Mouse (Mus musculus): Measurements from ENCODE around the gene BC017158. TPM values are rescaled to one million over a fixed set of nuclear protein-coding genes. Genes with fewer than 3 reads are reported as not detected.

The BC017158 gene
- polyA plus RNA-seq, 1 experiment from 2014 or later: 16.4 TPM

- no peak overlapping the region for H3K4me2 ChIP-seq (ENCODE audit: low read length)
- WGBS: 63% methylated on average over 2 of the region's 2 CpGs
Measured at GRCm38 (mm10) chr7:128254978-128255377, 43.0 kb downstream of the BC017158 start.

GRCm38 (mm10) chr7:128252609-128253008 is 45.4 kb downstream of the BC017158 start:
- peak overlapping the region; percentile 19; the same call in 1 of the 2 replicates for H3K27ac ChIP-seq (ENCODE audit: low read length)
- peak overlapping the region; percentile 44 for H3K4me3 ChIP-seq (replicated peaks; ENCODE audit: low read length)
- H3K9ac ChIP-seq (replicated peaks; ENCODE audit: low read depth, low read length): peak overlapping the region; percentile 55
- no peaks in the 10 kb centered on the region for H3K27me3 ChIP-seq (replicated peaks; ENCODE audit: control insufficient read depth, insufficient read depth, low read length)
- peak; percentile 91 for ATAC-seq
- H3K36me3 ChIP-seq (ENCODE audit: control insufficient read depth, insufficient read depth): no peaks in the 10 kb centered on the region
- peaks cover 14% of the 10 kb centered on the region for H3K4me1 ChIP-seq (replicated peaks; ENCODE audit: control insufficient read depth, insufficient read depth, low read length)
- peak overlapping the region; percentile 68 for H3K4me2 ChIP-seq (ENCODE audit: low read length)
- 5% methylated on average over 24 of the region's 24 CpGs for WGBS
- no peaks in the 10 kb centered on the region for H3K9me3 ChIP-seq (ENCODE audit: control insufficient read depth, low read length)

More at GRCm38 (mm10) chr7:128254978-128255377, 43.0 kb downstream of the BC017158 start:
- peaks cover 14% of the 10 kb centered on the region for H3K4me1 ChIP-seq (replicated peaks; ENCODE audit: control insufficient read depth, insufficient read depth, low read length)
- no peak overlapping the region for H3K27ac ChIP-seq (ENCODE audit: low read length)
- no peaks in the 10 kb centered on the region for H3K36me3 ChIP-seq (ENCODE audit: control insufficient read depth, insufficient read depth)
- no peaks in the 10 kb centered on the region for H3K27me3 ChIP-seq (replicated peaks; ENCODE audit: control insufficient read depth, insufficient read depth, low read length)
- no peak overlapping the region for H3K4me3 ChIP-seq (replicated peaks; ENCODE audit: low read length)
- ATAC-seq: no peak
- H3K9ac ChIP-seq (replicated peaks; ENCODE audit: low read depth, low read length): no peak overlapping the region
- no peaks in the 10 kb centered on the region for H3K9me3 ChIP-seq (ENCODE audit: control insufficient read depth, low read length)

GRCm38 (mm10) chr7:128251946-128252345 is 46.0 kb downstream of the BC017158 start:
- Histone ChIP-seq H3K4me2 (ENCODE audit: low read length) (peak overlapping the region; percentile 68), H3K36me3 (ENCODE audit: control insufficient read depth, insufficient read depth) (no peaks in the 10 kb centered on the region), H3K27me3 (replicated peaks; ENCODE audit: control insufficient read depth, insufficient read depth, low read length) (no peaks in the 10 kb centered on the region), H3K27ac (ENCODE audit: low read length) (no peak overlapping the region), H3K9ac (replicated peaks; ENCODE audit: low read depth, low read length) (peak overlapping the region; percentile 22; the same call in 1 of the 2 replicates), H3K4me3 (replicated peaks; ENCODE audit: low read length) (peak overlapping the region; percentile 44), H3K9me3 (ENCODE audit: control insufficient read depth, low read length) (no peaks in the 10 kb centered on the region), H3K4me1 (replicated peaks; ENCODE audit: control insufficient read depth, insufficient read depth, low read length) (peaks cover 17% of the 10 kb centered on the region)
- WGBS: 48% methylated on average over 12 of the region's 12 CpGs
- no peak for ATAC-seq

- 80% methylated on average over 5 of the region's 5 CpGs for WGBS
- Histone ChIP-seq H3K27ac (ENCODE audit: low read length) (no peak overlapping the region), H3K27me3 (replicated peaks; ENCODE audit: control insufficient read depth, insufficient read depth, low read length) (no peaks in the 10 kb centered on the region), H3K9ac (replicated peaks; ENCODE audit: low read depth, low read length) (no peak overlapping the region), H3K4me1 (replicated peaks; ENCODE audit: control insufficient read depth, insufficient read depth, low read length) (peaks cover 28% of the 10 kb centered on the region), H3K4me2 (ENCODE audit: low read length) (no peak overlapping the region), H3K36me3 (ENCODE audit: control insufficient read depth, insufficient read depth) (no peaks in the 10 kb centered on the region), H3K4me3 (replicated peaks; ENCODE audit: low read length) (no peak overlapping the region), H3K9me3 (ENCODE audit: control insufficient read depth, low read length) (no peaks in the 10 kb centered on the region)
- no peak for ATAC-seq
Measured at GRCm38 (mm10) chr7:128249998-128250397, 48.0 kb downstream of the BC017158 start.

- no peak overlapping the region for H3K4me2 ChIP-seq (ENCODE audit: low read length)
Measured at GRCm38 (mm10) chr7:128248081-128249042, 49.6 kb downstream of the BC017158 start.

GRCm38 (mm10) chr7:128247443-128247842 is 50.5 kb downstream of the BC017158 start:
- Histone ChIP-seq H3K4me3 (replicated peaks; ENCODE audit: low read length) (peak overlapping the region; percentile 44), H3K27me3 (replicated peaks; ENCODE audit: control insufficient read depth, insufficient read depth, low read length) (no peaks in the 10 kb centered on the region), H3K4me2 (ENCODE audit: low read length) (peak overlapping the region; percentile 67), H3K9ac (replicated peaks; ENCODE audit: low read depth, low read length) (peak overlapping the region; percentile 61), H3K36me3 (ENCODE audit: control insufficient read depth, insufficient read depth) (no peaks in the 10 kb centered on the region), H3K4me1 (replicated peaks; ENCODE audit: control insufficient read depth, insufficient read depth, low read length) (peaks cover 22% of the 10 kb centered on the region), H3K9me3 (ENCODE audit: control insufficient read depth, low read length) (no peaks in the 10 kb centered on the region), H3K27ac (ENCODE audit: low read length) (peak overlapping the region; percentile 59)
- 3% methylated on average over 13 of the region's 13 CpGs for WGBS
- ATAC-seq: peak; percentile 88

More at GRCm38 (mm10) chr7:128248081-128249042, 49.6 kb downstream of the BC017158 start:
- Histone ChIP-seq H3K4me1 (replicated peaks; ENCODE audit: control insufficient read depth, insufficient read depth, low read length) (peaks cover 28% of the 10 kb centered on the region), H3K4me3 (replicated peaks; ENCODE audit: low read length) (no peak overlapping the region), H3K27ac (ENCODE audit: low read length) (no peak overlapping the region), H3K36me3 (ENCODE audit: control insufficient read depth, insufficient read depth) (no peaks in the 10 kb centered on the region), H3K9me3 (ENCODE audit: control insufficient read depth, low read length) (no peaks in the 10 kb centered on the region), H3K9ac (replicated peaks; ENCODE audit: low read depth, low read length) (no peak overlapping the region), H3K27me3 (replicated peaks; ENCODE audit: control insufficient read depth, insufficient read depth, low read length) (no peaks in the 10 kb centered on the region)
- no peak for ATAC-seq
- 82% methylated on average over 10 of the region's 10 CpGs for WGBS

- H3K9ac ChIP-seq (replicated peaks; ENCODE audit: low read depth, low read length): peak within 1 kb of the TSS; percentile 61
- H3K4me3 ChIP-seq (replicated peaks; ENCODE audit: low read length): peak within 1 kb of the TSS; percentile 44
- no peaks in the 10 kb centered on the region for H3K27me3 ChIP-seq (replicated peaks; ENCODE audit: control insufficient read depth, insufficient read depth, low read length)
- peak; percentile 52 for ATAC-seq
- peaks cover 15% of the 10 kb centered on the region for H3K4me1 ChIP-seq (replicated peaks; ENCODE audit: control insufficient read depth, insufficient read depth, low read length)
- H3K4me2 ChIP-seq (ENCODE audit: low read length): peak within 1 kb of the TSS; percentile 67
- peak within 1 kb of the TSS; percentile 59 for H3K27ac ChIP-seq (ENCODE audit: low read length)
- no peaks in the 10 kb centered on the region for H3K36me3 ChIP-seq (ENCODE audit: control insufficient read depth, insufficient read depth)
- 2% methylated on average over 22 of the region's 30 CpGs for WGBS
- H3K9me3 ChIP-seq (ENCODE audit: control insufficient read depth, low read length): no peaks in the 10 kb centered on the region
Measured at GRCm38 (mm10) chr7:128246496-128247391, 51.2 kb downstream of the BC017158 start, which contains the start of gene Tgfb1i1. Gene Tgfb1i1 (plus strand): TSS chr7:128246812.

GRCm38 (mm10) chr7:128245547-128245946 is 52.4 kb downstream of the BC017158 start:
- H3K4me3 ChIP-seq (replicated peaks; ENCODE audit: low read length): no peak overlapping the region
- H3K27ac ChIP-seq (ENCODE audit: low read length): no peak overlapping the region
- H3K9me3 ChIP-seq (ENCODE audit: control insufficient read depth, low read length): no peaks in the 10 kb centered on the region
- H3K27me3 ChIP-seq (replicated peaks; ENCODE audit: control insufficient read depth, insufficient read depth, low read length): no peaks in the 10 kb centered on the region
- H3K36me3 ChIP-seq (ENCODE audit: control insufficient read depth, insufficient read depth): no peaks in the 10 kb centered on the region
- peaks cover 14% of the 10 kb centered on the region for H3K4me1 ChIP-seq (replicated peaks; ENCODE audit: control insufficient read depth, insufficient read depth, low read length)
- 82% methylated on average over 4 of the region's 4 CpGs for WGBS
- no peak overlapping the region for H3K4me2 ChIP-seq (ENCODE audit: low read length)
- H3K9ac ChIP-seq (replicated peaks; ENCODE audit: low read depth, low read length): no peak overlapping the region
- no peak for ATAC-seq
